Mouse (Mus musculus): ENCODE measurements around the gene Hspb1. TPM values are rescaled to one million over a fixed set of nuclear protein-coding genes. Genes with fewer than 3 reads are reported as not detected.
A peak's percentile ranks its signal among the peaks of the same experiment; 100 is the strongest.

The Hspb1 gene
- polyA plus RNA-seq, 1 experiment = 133 TPM

GRCm38 (mm10) chr5:135879449-135880158, 8.1 kb upstream of the Hspb1 start:
- no peak for DNase-seq (ENCODE audit: low read depth, low spot score)

GRCm38 (mm10) chr5:135884641-135885040, 3.1 kb upstream of the Hspb1 start:
- DNase-seq (ENCODE audit: low read depth, low spot score) = no peak
- 56% methylated on average over 6 of the region's 6 CpGs for WGBS

More at GRCm38 (mm10) chr5:135879449-135880158, 8.1 kb upstream of the Hspb1 start:
- 5% methylated on average over 13 of the region's 13 CpGs for WGBS

GRCm38 (mm10) chr5:135888405-135889215, 891 bp downstream of the Hspb1 start:
- DNase-seq (ENCODE audit: low read depth, low spot score) = no peak
- WGBS = 4% methylated on average over 30 of the region's 30 CpGs

GRCm38 (mm10) chr5:135890323-135890722, 2.6 kb downstream of the Hspb1 start:
- no peak for DNase-seq (ENCODE audit: low read depth, low spot score)
- WGBS = 50% methylated on average over 4 of the region's 4 CpGs

- DNase-seq (ENCODE audit: low read depth, low spot score) = no peak
- WGBS = 31% methylated on average over 3 of the region's 3 CpGs
Measured at GRCm38 (mm10) chr5:135890920-135891319, 3.2 kb downstream of the Hspb1 start.

GRCm38 (mm10) chr5:135892589-135893351, 5.1 kb downstream of the Hspb1 start:
- DNase-seq (ENCODE audit: low read depth, low spot score) = no peak
- 32% methylated on average over 9 of the region's 9 CpGs for WGBS

GRCm38 (mm10) chr5:135894958-135895357, 7.2 kb downstream of the Hspb1 start:
- WGBS = 86% methylated on average over 6 of the region's 6 CpGs
- DNase-seq (ENCODE audit: low read depth, low spot score) = no peak

GRCm38 (mm10) chr5:135898028-135898427, 10.3 kb downstream of the Hspb1 start:
- no peak for DNase-seq (ENCODE audit: low read depth, low spot score)
- WGBS = 16% methylated on average over 3 of the region's 3 CpGs

GRCm38 (mm10) chr5:135898995-135899394, 11.3 kb downstream of the Hspb1 start:
- no peak for DNase-seq (ENCODE audit: low read depth, low spot score)

GRCm38 (mm10) chr5:135899833-135900232, 12.1 kb downstream of the Hspb1 start:
- DNase-seq (ENCODE audit: low read depth, low spot score) = no peak
- WGBS = 46% methylated on average over 4 of the region's 4 CpGs

More at GRCm38 (mm10) chr5:135898995-135899394, 11.3 kb downstream of the Hspb1 start:
- WGBS = 31% methylated on average over 4 of the region's 4 CpGs

GRCm38 (mm10) chr5:135900701-135901100, 13.0 kb downstream of the Hspb1 start:
- no peak for DNase-seq (ENCODE audit: low read depth, low spot score)
- 85% methylated on average over 3 of the region's 3 CpGs for WGBS

GRCm38 (mm10) chr5:135901354-135902095, 13.8 kb downstream of the Hspb1 start:
- WGBS = 61% methylated on average over 6 of the region's 6 CpGs
- no peak for DNase-seq (ENCODE audit: low read depth, low spot score)

- 45% methylated on average over 7 of the region's 7 CpGs for WGBS
- DNase-seq (ENCODE audit: low read depth, low spot score) = no peak
Measured at GRCm38 (mm10) chr5:135903058-135903457, 15.3 kb downstream of the Hspb1 start.

GRCm38 (mm10) chr5:135903551-135904151, 15.9 kb downstream of the Hspb1 start:
- DNase-seq (ENCODE audit: low read depth, low spot score) = peak; percentile 67
- 2% methylated on average over 30 of the region's 30 CpGs for WGBS

GRCm38 (mm10) chr5:135904259-135904658, 16.5 kb downstream of the Hspb1 start:
- 69% methylated on average over 5 of the region's 5 CpGs for WGBS
- DNase-seq (ENCODE audit: low read depth, low spot score) = no peak

- whole genome bisulfite sequencing = 58% methylated on average over 8 of the region's 8 CpGs
- no peak for DNase-seq (ENCODE audit: low read depth, low spot score)
Measured at GRCm38 (mm10) chr5:135905320-135906225, 17.9 kb downstream of the Hspb1 start.

GRCm38 (mm10) chr5:135906846-135907245, 19.1 kb downstream of the Hspb1 start:
- WGBS = 63% methylated on average over 4 of the region's 4 CpGs

GRCm38 (mm10) chr5:135907256-135907655, 19.5 kb downstream of the Hspb1 start:
- no peak for DNase-seq (ENCODE audit: low read depth, low spot score)
- 64% methylated on average over 13 of the region's 13 CpGs for WGBS

More at GRCm38 (mm10) chr5:135906846-135907245, 19.1 kb downstream of the Hspb1 start:
- no peak for DNase-seq (ENCODE audit: low read depth, low spot score)

All from large intestine, adult 2 months (tissue).